Mouse (Mus musculus) common myeloid progenitor, adult 5-6 weeks (primary cell): ENCODE data around the gene Casp7. TPM values are rescaled to one million over a fixed set of nuclear protein-coding genes. Genes with fewer than 3 reads are reported as not detected.
A peak's percentile ranks its signal among the peaks of the same experiment; 100 is the strongest.

ENCODE experiments used
- ATAC-seq: replicated peaks from 2 replicates; pipeline ENCODE4 v1.8.0; 2016; ENCODE audit warnings: low read depth, mild to moderate bottlenecking, moderate TSS enrichment, inconsistent platforms; ENCODE audit not compliant: poor library complexity, severe bottlenecking
- total RNA-seq: library from RNA; stranded (forward); fragments of 200-1000, 187-1606 nt; gene quantifications from 2 replicates; pipeline ENCODE4 v1.2.3, GENCODE M21; 2017

Casp7 gene
- total RNA-seq, 1 experiment from 2014 or later: 42.0 TPM

DNA sequence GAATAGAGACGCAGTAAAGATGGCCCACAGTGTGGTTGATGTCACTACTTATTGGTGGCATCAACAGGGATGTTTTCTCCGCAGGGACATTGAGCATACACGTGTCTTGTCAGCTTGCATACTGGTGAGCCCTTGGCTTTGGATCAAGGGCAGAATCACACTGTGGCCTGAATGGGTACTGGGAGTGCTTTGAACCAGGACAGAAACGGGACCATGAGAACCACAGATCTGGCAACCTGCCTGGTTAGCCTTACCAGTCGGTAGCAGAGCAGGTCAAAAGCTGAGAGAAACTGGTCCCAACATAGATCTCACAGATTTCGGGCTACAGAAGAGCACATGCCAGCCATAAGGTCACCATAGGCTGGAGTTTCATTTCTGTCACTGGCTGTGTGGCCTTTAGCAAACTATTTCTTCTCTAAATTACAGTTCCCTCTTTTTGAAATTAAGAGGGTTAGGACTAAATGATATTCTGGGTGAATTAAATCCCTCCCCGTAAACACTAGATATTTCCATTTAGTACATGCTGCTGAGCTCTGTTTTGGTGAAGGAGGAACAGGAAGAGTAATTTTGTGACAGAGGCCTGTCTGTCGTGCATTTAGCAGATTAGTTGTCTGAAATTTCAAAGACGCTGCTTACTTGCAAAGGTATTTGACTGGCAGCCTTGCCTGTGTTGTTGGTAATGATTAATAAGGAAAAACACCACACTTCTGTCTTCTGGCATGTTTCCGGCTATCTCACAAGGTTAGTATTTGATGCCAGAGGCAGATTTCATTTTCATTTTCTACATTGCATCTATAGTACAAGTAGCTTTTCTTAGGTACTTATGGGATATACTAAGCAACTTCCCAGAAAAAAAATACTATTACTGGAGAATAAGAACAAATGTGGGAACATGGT lies 62.5 kb downstream of the Casp7 start:
- ATAC-seq: no peak

DNA sequence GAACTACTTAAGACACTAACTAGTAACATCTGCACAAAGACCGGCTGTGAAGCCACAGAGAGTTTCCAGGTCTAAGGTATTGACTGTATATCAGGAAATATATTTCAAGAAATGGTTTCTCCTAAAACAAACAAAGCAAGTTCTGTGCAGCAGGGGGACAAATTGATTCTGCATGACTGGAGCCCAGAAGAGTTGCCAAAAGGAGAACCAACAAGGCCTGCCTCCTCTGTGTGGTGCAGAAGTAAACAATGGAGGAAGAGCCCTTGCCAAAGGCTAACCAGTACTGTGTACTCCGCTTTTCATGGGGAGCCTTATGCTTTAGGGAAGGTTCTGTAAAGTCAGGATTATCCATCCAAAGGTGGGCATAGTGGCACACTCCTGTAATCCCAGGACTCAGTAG lies 63.3 kb downstream of the Casp7 start:
- ATAC-seq: no peak

DNA sequence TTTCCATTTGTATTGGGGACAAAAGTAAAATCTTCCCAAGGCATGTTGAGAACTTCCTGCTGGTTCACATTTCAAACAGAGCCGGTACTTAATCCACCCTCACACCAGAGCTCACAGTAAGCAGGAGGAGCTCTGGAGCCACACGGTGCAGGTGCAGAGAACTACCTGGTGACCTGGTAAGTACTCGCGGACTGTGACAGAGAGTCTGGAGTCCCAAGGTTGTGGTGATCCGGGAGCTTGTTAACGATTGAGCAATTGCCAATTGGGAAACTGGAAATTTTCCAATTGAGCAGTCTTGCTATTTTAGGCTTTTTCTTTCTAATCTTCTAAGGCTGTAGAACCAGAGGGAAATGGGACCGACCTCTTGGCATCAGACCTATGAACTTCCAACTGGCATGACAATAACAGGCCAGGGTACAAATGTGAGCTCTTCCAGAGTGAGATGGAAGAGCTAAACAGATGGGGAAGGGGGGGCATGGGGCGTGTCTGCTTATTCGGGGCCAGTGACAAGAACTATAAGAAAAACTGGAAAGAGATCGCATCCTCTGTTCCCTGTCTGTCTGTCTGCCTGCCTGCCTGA lies 64.7 kb downstream of the Casp7 start, which contains the start of gene Plekhs1:
Gene Plekhs1 (plus strand): TSS at position 119 of the 580 bp plus-strand sequence.
- ATAC-seq: no peak

DNA sequence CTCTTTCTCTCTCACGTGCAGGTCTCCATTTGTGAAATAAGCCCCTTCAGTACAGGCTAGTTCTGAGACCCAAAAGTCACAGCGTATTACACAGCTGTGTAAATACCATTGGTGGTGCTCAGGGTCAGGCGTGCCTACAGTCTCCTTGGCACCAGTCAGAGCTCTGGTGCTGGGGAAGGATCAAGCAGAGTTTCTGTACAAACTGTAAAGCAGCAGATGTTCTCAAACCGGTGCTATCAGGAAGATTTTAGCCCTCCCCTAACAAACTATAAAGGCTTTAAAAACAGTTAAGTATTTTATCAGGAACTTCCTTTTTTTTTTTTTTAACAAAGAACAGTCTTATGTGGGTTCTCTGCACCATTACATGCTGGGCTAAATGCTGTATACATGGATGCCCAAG lies 65.9 kb downstream of the Casp7 start:
- ATAC-seq: no peak

DNA sequence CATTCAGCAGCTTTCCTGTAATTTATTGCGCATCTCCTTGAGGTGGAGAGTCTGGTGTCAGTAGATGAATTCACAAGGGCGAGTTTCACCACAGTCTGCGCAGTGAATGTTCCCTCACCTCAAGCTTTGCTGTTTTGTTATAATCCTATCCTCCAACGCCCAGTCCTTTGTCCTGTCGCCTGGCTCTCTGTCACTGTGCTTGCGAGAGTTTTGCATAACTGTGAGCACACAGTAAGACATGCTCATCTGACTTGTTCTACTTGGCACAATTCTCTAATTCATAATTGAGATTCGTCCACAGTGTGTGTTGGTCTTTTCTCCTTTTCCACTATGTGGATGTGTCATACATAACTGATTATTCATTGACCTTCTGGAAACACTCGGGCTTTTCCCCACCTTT lies 69.6 kb downstream of the Casp7 start:
- no peak for ATAC-seq

DNA sequence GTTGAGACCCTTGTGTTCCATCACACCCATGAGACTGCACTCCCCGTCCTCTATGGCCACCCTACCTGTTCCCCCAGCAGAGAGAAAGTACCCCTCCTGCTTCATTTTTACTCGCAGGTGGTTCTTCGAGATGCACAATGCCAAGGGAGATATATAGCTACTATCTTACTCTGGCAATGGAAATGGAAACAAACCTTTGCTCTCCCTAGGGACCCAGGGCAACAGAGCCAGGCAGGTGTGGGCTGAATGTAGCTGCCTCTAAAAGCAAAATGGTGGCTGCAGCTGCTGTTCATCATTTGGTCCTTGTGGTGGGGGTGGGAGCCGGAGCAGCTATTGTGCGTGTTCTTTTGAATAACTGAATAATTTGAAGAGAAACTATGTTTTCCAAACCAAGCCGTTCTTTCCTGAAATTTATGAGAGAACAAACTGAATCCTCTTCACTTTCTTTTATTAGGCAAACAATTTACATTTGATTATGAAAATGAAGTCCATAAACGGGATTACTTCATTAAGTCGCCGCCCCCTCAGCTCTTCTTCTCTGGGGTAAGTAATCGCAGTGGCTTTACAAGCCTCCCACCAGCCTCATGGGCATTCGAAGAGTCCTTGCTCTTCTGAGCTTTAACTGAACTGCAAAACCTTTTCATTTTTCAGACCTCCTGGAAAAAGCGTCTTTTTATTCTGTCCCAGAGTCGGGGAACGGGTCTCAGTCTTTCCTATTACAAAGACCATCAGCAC lies 73.5 kb downstream of the Casp7 start:
- no peak for ATAC-seq

DNA sequence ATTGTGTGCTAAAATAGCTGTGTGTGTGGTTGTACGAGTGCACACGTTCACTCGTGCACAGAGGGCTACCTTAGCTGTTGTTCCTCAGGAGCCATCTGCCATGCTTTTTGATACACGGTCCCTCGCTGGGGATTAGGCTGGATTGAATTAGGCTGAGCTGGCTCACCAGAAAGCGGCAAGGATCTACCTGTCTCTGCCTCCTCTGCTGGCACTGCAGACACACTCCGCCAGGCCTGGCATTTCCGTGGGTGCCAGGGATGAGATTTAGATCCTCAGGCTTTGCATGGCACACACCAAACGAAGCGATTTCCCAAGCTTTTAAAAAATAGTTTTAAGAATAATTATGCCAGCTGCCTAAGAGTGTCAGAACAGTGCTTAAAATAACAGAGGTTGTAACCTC lies 75.0 kb downstream of the Casp7 start:
- no peak for ATAC-seq

DNA sequence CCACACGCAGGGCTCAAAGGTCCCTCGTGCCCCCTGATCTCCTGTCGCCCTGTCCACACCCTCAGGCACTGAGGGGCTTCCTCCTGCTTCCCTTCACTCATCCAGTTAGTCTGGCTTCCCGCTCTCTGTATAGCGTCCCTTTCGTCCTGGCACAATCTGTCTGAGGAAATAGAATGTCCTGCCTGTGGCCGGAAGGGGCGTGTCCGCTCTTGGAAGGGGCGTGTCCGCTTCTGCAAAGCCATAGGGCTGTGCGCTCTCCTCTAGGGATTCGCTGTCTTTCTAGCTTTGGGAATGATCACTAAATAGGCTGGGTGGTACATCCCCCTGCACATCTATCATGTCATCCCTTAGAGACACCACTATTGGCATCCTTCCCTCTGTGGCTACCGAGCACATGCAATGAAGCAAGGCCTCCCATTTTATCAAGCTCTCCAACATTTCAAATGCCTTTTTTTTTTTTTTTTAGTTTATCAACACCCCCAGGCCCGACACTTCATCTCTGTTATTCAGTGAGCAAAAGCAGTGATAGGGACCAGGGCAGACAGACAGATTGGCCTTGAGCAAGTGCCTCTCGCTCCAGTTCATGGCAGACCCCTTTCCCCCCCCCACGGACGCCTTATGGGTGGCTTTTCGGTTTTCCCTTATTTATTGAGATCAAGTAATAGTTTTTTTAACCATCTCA lies 78.1 kb downstream of the Casp7 start:
- peak; percentile 91 for ATAC-seq

DNA sequence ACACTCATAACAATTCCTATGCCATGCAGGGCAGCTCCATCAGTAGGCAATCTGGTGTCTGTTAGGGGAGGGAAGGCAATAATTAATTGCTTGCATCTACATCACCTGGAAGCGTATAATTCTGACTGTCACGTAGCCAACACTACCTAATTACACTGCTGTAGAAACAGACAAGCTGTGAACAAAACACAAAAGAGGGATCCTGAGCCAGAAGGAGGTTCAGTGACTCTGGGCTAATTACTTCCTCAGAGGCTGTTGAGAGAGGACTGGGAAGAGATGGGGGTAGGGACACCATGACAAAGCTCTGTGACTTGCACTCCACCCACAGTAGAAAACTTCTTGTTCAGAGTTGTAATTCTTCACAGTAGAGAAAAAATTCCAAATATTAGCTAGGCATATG lies 79.6 kb downstream of the Casp7 start:
- ATAC-seq: no peak

DNA sequence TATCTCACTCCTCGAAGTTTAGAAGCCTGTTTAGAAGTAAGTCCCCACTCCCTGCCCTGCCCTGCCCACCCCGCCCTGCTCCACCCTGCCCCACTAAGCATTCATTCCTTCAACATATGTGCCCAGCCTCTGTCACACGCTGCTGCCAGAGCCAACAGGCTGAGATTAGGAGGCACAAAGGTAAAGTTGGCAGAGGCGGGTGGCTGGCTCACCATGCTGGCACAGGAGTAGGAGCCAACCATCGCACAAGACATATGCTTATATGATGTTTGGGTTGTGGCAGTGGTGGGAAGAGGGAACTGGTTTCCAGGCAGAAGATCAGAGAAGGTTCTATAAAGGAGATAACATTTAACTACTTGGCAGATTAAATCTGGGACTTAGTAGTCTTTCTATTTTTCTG lies 80.3 kb downstream of the Casp7 start:
- no peak for ATAC-seq

DNA sequence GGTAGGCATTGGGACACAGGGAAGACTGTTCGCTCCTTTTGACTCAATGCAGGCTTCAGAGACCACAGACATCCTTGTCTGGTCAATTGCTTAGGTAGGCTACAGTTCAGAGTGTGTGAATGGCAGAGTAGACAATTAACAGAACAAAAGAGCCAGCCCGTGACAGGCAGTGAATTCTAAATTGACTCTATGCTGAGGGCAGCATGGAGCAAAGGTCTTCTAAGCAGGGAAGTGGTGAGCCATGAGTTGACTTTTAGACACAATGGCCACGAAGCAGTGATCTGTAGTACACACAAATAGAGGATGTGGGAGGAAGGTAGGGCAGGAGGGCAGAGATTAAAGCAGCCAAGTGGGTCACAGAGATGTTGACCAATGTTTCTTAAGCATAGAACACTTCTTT lies 80.9 kb downstream of the Casp7 start:
- ATAC-seq: no peak

DNA sequence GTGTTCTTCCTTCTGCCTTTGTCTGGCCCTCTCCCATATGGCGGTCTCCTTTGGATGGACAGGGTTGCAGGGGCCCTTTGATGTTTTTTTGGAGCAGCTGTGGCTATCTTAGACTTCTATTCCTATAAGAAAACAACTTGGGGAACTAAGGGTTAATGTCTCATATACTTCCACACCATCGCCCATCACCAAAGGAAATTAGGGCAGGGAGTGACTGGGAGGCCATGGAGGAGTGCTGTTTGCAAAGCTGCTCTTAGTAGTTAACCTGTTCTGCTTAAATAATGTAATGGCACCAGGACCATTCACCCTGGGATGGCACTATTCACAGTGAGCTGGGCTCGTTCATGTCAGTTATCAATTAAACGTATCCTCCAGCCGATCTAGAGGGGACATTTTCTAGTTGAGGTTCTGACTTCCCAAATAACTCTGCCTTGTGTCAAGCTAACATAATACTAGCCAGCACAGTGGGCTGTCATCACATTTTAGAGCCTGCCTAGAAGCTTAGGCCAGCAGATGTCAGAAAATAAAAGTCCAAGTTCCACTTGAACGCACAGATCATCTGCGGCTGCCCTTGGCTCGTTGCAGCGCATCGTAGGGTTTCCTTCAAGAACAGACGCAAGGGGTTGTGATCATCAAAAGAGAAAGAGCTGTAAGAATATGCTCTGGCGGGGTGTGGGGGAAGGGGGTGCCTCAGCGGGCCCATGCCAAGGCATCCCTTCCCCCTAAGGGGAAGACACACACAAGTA lies 87.9 kb downstream of the Casp7 start:
- ATAC-seq: no peak

DNA sequence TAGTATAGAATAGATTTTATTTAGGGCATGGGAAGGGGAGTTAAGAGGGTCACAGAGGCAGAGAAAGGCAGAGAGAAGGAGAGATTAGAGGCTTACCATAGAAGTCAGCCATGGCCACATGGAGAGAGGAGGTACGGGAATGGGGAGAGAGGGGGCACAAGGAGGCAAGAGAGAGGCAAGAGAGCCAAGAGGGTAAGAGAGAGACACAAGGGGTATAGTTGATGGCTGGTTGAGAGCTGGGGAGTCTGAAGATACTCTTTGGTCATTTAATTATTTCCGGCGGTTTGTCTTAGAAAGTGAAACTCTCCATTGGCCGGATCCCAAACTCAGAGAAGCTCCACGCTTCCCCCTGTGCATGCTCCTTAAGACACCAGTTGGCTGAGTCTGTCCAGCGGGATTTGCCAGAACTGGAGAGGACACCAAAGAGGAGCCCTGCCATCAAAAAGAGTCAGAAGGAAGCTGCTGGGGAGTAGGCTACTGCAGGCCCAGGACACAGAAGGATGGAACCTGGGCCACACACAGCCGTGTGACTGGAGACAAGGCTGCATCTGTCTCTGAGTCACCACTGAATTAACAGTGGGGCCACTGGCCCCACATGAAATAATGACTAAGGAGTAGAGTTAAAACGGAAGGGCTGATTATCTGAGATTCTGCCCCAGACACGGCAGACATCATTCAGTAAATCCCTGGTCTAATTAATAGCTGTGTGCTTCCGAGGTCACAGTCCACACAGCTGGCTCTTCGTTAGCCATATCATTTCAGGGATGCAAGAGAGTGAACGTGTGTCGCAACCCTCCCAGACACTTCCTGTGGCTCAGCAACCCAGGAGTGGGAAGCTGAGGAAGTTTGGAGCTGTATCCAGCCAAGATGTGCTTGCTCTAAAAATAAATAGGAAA lies 88.7 kb downstream of the Casp7 start:
- ATAC-seq: 0 out of 2 replicates have a peak, but pooled peaks have one; percentile 29

DNA sequence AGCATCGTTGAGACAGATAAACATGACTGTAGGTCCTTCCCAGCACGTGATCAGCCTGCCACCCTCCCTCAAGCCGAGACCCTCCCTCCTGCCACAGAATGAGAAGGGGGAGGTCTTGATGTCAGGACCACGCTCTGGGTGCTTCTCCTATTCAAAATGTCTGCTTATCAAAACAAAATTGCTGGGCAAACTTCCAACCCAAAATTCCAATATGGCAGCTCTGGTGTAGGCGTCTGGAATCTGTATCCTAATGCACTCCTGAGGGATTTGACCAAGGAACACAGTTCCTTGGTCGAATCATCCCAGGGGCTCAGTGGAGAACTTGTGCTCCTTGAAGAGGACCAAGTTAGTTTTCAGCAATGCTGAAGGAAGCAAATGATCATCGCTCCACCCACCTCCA lies 90.0 kb downstream of the Casp7 start:
- no peak for ATAC-seq

DNA sequence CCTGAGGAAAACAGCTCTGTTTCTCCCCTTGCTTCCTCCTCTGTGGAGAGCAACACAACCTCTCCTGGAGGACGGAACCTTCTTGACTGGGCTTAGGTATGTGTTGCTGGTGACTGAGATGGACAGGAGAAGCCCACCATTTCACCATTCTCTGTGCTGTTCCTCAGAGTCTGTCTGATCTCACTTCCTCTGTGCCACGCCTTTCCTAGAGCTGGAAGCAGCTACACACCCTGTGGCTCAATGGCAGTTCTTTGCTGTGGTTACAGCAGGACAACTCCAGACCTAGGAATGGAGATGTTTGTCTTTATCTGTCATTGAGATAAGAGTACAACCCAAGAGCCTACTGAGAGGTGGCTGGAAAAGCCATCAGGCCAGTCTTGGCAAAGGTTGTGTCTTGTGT lies 90.4 kb downstream of the Casp7 start:
- ATAC-seq: no peak

DNA sequence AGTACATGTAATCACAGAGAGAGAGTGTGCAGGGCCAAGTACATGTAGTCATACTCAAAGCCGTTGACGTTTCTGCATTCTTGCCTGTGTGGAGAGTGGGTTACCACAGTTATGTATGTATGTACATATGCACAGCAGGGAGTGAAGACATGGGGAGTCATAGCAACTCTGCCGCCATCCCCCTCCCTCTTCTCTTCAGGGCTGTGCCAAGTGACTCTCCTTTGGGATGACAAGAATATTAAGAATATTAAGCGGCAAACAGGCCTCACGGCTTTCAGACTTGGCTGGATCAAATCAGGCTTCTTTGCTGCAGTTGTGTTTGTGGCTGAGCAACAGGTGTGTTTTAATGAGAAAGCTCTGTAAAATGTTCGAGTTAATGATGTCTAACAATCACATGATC lies 92.7 kb downstream of the Casp7 start:
- ATAC-seq: no peak
